Mouse (Mus musculus): ENCODE results near the gene Xdh. TPM values are rescaled to one million over a fixed set of nuclear protein-coding genes. Genes with fewer than 3 reads are reported as not detected.

Gene Xdh
- polyA plus RNA-seq, 1 experiment from 2014 or later, result 0.39 TPM

DNA sequence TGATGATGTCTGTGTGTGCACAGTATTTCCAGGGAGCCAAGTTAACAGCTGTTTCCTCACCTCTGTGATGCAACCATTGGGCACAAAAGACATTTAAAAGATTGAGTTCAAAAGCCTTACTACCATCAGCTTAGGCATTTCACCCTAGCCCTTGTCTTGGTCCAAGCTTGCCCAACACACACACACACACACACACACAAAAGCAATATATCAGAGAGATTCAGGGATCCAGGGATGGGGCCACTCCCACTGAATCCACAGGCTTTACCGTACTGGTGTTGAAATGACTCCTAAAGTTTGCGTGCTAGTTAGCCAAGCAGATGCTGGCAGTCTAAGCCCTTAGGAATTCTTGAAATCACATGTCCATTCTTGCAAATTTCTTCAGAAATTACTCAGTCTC lies 1.2 kb downstream of the Xdh start:
- no peaks in the 10 kb centered on the region for H3K4me1 ChIP-seq (ENCODE audit: control insufficient read depth, insufficient read depth, low read length)
- 74% methylated on average over 2 of the region's 2 CpGs for WGBS (ENCODE audit: insufficient replicate concordance)

DNA sequence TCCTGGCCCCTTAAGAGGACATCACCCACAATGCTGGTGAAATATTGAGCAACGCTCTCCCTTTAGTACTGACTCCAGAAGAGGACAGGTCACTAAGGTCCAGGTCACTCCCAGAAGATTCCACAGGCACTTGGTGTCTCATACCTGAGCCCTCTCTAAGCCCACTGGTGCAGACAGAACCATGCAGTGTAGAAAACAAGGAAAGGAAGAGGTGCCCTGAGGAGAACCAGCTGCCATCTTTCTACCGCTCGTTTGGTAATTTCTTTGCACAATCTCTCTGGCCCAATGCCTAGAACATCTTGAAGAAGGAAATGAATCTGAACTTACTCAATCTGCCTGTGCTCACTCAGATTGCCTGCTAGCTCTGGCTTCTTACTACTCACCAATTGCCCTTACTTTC lies 2.0 kb downstream of the Xdh start:
- Histone ChIP-seq H3K27ac (ENCODE audit: low read depth, low read length) (no peak overlapping the region), H3K27me3 (ENCODE audit: control insufficient read depth, insufficient read depth, low read length) (no peaks in the 10 kb centered on the region), H3K4me1 (ENCODE audit: control insufficient read depth, insufficient read depth, low read length) (no peaks in the 10 kb centered on the region), H3K4me3 (ENCODE audit: low read depth, low read length) (no peak overlapping the region), H3K9me3 (replicated peaks; ENCODE audit: control insufficient read depth, low read length) (no peaks in the 10 kb centered on the region), H3K36me3 (ENCODE audit: control insufficient read depth, insufficient read depth, low read length) (no peaks in the 10 kb centered on the region), H3K4me2 (no peak overlapping the region), H3K9ac (ENCODE audit: low read depth, low read length) (no peak overlapping the region)
- ATAC-seq (replicated peaks; ENCODE audit: insufficient number of reproducible peaks, low FRiP score, low TSS enrichment), result no peak
- WGBS (ENCODE audit: insufficient replicate concordance), result 83% methylated on average over 3 of the region's 3 CpGs

More for the DNA sequence above, 1.2 kb downstream of the Xdh start:
- Histone ChIP-seq H3K4me2 (no peak overlapping the region), H3K4me3 (ENCODE audit: low read depth, low read length) (no peak overlapping the region), H3K27ac (ENCODE audit: low read depth, low read length) (no peak overlapping the region), H3K36me3 (ENCODE audit: control insufficient read depth, insufficient read depth, low read length) (no peaks in the 10 kb centered on the region), H3K9me3 (replicated peaks; ENCODE audit: control insufficient read depth, low read length) (no peaks in the 10 kb centered on the region), H3K9ac (ENCODE audit: low read depth, low read length) (no peak overlapping the region), H3K27me3 (ENCODE audit: control insufficient read depth, insufficient read depth, low read length) (no peaks in the 10 kb centered on the region)
- ATAC-seq (replicated peaks; ENCODE audit: insufficient number of reproducible peaks, low FRiP score, low TSS enrichment), result no peak

DNA sequence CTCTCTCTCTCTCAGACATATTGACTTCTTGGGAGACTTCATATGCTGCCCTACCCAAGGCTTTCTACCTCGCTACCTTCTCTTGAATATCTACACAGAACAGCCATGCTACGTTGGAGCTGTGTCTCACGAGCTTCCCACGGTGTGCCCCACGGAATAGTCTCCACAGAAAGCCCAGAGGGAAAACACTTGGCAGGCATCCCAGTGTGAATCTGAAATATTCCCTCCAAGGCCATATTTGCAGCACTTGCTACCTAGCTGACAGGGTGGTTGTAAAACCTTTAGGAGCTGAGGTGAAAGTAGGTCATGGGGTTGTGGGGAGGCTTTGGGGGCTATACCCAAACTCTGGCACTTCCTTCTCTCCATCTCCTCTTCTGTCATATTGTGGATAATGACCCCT lies 3.1 kb downstream of the Xdh start:
- no peaks in the 10 kb centered on the region for H3K27me3 ChIP-seq (ENCODE audit: control insufficient read depth, insufficient read depth, low read length)
- H3K9ac ChIP-seq (ENCODE audit: low read depth, low read length), result no peak overlapping the region
- no peaks in the 10 kb centered on the region for H3K9me3 ChIP-seq (replicated peaks; ENCODE audit: control insufficient read depth, low read length)
- H3K4me2 ChIP-seq, result no peak overlapping the region
- H3K27ac ChIP-seq (ENCODE audit: low read depth, low read length), result no peak overlapping the region
- H3K36me3 ChIP-seq (ENCODE audit: control insufficient read depth, insufficient read depth, low read length), result no peaks in the 10 kb centered on the region
- no peaks in the 10 kb centered on the region for H3K4me1 ChIP-seq (ENCODE audit: control insufficient read depth, insufficient read depth, low read length)
- WGBS (ENCODE audit: insufficient replicate concordance), result 85% methylated on average over 5 of the region's 5 CpGs
- H3K4me3 ChIP-seq (ENCODE audit: low read depth, low read length), result no peak overlapping the region
- no peak for ATAC-seq (replicated peaks; ENCODE audit: insufficient number of reproducible peaks, low FRiP score, low TSS enrichment)

DNA sequence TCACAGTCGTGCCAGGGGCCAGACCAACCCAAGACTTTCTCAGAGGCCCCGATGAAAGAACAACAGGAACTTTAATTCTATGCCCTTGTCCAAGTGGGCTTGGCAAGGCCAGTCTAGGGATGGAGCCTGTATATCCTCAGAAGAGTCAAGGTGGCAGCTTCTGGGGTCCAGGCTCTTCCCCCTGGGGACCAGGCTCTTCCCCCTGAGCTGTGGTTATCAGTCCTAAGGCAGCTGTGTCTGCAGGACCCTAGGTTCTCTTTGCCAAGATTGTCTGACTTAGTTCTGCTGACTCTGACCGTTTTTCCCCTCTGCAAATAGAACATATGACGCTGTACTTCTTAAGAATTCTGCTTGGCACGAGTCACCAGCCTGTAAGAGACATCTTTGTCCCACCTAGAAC lies 5.3 kb downstream of the Xdh start:
- H3K36me3 ChIP-seq (ENCODE audit: control insufficient read depth, insufficient read depth, low read length), result no peaks in the 10 kb centered on the region
- no peak for ATAC-seq (replicated peaks; ENCODE audit: insufficient number of reproducible peaks, low FRiP score, low TSS enrichment)
- H3K27me3 ChIP-seq (ENCODE audit: control insufficient read depth, insufficient read depth, low read length), result no peaks in the 10 kb centered on the region
- H3K4me2 ChIP-seq, result no peak overlapping the region
- no peaks in the 10 kb centered on the region for H3K9me3 ChIP-seq (replicated peaks; ENCODE audit: control insufficient read depth, low read length)
- no peak overlapping the region for H3K27ac ChIP-seq (ENCODE audit: low read depth, low read length)
- no peaks in the 10 kb centered on the region for H3K4me1 ChIP-seq (ENCODE audit: control insufficient read depth, insufficient read depth, low read length)
- 72% methylated on average over 5 of the region's 5 CpGs for WGBS (ENCODE audit: insufficient replicate concordance)
- no peak overlapping the region for H3K9ac ChIP-seq (ENCODE audit: low read depth, low read length)
- H3K4me3 ChIP-seq (ENCODE audit: low read depth, low read length), result no peak overlapping the region

DNA sequence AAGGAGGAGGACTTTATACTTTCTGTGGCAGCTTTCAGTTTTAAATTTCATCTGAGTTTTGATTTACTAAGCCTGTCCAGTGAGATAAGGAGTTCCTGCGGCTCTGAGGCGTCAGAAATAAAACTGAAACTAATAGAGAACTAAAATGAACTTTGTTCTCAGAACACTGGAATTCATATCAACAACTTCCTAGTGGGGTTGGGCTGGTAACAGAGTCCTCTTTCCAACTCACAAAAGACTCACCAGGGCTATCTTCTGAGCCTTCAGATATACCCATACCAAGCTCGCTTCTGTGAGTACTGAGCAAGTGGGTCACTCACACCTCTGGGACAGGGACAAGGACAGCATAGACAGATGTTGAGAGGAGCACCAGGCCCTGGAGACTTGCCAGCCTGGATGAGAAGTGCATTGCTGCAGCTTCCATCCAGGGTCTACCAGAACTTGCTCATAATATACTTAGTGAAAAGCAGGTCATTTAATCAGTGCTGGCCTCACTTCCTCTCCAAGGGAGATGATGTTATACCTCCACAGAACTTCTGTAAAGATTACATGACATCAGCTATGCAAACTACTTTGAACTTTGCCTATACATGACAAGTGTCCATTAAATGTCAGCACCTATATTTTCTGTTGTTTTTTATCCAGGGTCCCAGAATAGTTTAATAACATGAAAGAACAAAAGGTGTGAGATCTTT lies 7.6 kb downstream of the Xdh start:
- H3K4me1 ChIP-seq (ENCODE audit: control insufficient read depth, insufficient read depth, low read length), result no peaks in the 10 kb centered on the region
- H3K4me2 ChIP-seq, result no peak overlapping the region
- H3K9me3 ChIP-seq (replicated peaks; ENCODE audit: control insufficient read depth, low read length), result no peaks in the 10 kb centered on the region
- H3K4me3 ChIP-seq (ENCODE audit: low read depth, low read length), result no peak overlapping the region
- H3K36me3 ChIP-seq (ENCODE audit: control insufficient read depth, insufficient read depth, low read length), result no peaks in the 10 kb centered on the region
- no peak for ATAC-seq (replicated peaks; ENCODE audit: insufficient number of reproducible peaks, low FRiP score, low TSS enrichment)
- WGBS (ENCODE audit: insufficient replicate concordance), result 59% methylated on average over 3 of the region's 3 CpGs
- H3K27me3 ChIP-seq (ENCODE audit: control insufficient read depth, insufficient read depth, low read length), result no peaks in the 10 kb centered on the region
- H3K9ac ChIP-seq (ENCODE audit: low read depth, low read length), result no peak overlapping the region
- no peak overlapping the region for H3K27ac ChIP-seq (ENCODE audit: low read depth, low read length)

DNA sequence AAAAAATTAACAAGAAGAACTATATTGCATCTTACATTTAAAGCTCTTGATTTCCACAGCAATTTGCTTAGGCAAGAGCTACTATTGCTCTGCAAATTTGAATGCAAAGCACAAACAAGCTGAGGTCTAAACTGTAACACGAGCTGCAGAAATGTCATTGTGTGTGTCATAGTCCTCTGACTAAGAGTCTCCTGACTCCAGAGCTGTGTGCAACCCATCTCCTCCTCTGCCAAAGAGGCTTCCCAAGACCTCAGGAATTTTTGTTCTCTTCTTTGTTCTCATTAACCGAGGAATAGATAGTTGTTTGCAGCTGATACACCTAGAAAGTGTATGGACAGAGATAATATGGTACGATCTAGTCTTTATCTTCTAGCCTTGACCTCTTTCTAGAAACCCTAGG lies 8.2 kb downstream of the Xdh start:
- Histone ChIP-seq H3K4me1 (ENCODE audit: control insufficient read depth, insufficient read depth, low read length) (no peaks in the 10 kb centered on the region), H3K9me3 (replicated peaks; ENCODE audit: control insufficient read depth, low read length) (no peaks in the 10 kb centered on the region), H3K4me3 (ENCODE audit: low read depth, low read length) (no peak overlapping the region), H3K27me3 (ENCODE audit: control insufficient read depth, insufficient read depth, low read length) (no peaks in the 10 kb centered on the region), H3K9ac (ENCODE audit: low read depth, low read length) (no peak overlapping the region), H3K4me2 (no peak overlapping the region), H3K27ac (ENCODE audit: low read depth, low read length) (no peak overlapping the region), H3K36me3 (ENCODE audit: control insufficient read depth, insufficient read depth, low read length) (no peaks in the 10 kb centered on the region)
- no peak for ATAC-seq (replicated peaks; ENCODE audit: insufficient number of reproducible peaks, low FRiP score, low TSS enrichment)
- WGBS (ENCODE audit: insufficient replicate concordance), result 65% methylated on average over 3 of the region's 3 CpGs

DNA sequence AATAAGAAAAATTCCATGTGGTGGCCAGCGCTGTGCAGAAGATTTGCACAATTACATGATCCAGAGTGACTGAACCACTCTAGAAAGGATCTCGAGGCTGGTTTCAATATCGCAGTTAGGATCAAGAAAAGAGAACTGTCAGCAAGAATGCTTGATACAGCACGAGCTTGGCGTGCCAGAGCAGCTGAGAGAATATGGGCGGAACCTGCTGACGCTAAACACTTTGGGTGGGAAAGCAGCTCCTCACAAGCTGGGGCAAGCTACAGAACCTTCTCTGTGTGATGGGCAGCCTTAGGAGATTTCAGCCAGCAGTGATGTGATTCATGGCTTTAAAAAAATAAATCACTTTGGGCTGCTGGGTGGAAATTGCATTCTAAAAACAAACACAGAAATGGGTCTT lies 12.9 kb downstream of the Xdh start:
- no peak overlapping the region for H3K4me3 ChIP-seq (ENCODE audit: low read depth, low read length)
- no peaks in the 10 kb centered on the region for H3K9me3 ChIP-seq (replicated peaks; ENCODE audit: control insufficient read depth, low read length)
- H3K9ac ChIP-seq (ENCODE audit: low read depth, low read length), result no peak overlapping the region
- H3K36me3 ChIP-seq (ENCODE audit: control insufficient read depth, insufficient read depth, low read length), result no peaks in the 10 kb centered on the region
- no peak overlapping the region for H3K4me2 ChIP-seq
- ATAC-seq (replicated peaks; ENCODE audit: insufficient number of reproducible peaks, low FRiP score, low TSS enrichment), result no peak
- no peaks in the 10 kb centered on the region for H3K27me3 ChIP-seq (ENCODE audit: control insufficient read depth, insufficient read depth, low read length)
- no peak overlapping the region for H3K27ac ChIP-seq (ENCODE audit: low read depth, low read length)
- no peaks in the 10 kb centered on the region for H3K4me1 ChIP-seq (ENCODE audit: control insufficient read depth, insufficient read depth, low read length)
- 75% methylated on average over 7 of the region's 7 CpGs for WGBS (ENCODE audit: insufficient replicate concordance)

DNA sequence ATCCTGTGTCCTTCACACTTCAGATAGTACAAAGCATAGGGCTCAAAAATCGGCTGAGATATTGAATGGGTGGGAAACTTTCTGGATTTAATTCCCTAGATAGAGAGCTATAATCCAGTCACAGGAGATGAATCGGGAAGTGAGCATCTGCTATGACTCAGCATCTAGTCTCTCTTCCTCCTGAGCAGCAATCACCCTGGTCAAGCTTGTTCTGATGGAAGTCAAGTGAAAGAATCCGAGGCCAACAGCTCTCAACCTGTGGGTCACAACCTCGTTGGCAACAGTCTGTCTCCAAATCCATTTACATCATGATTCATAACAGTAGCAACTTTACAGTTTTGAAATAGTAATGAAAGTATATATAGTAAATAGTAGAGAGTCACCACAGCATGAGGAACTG lies 14.8 kb downstream of the Xdh start:
- ATAC-seq (replicated peaks; ENCODE audit: insufficient number of reproducible peaks, low FRiP score, low TSS enrichment), result no peak
- H3K9me3 ChIP-seq (replicated peaks; ENCODE audit: control insufficient read depth, low read length), result no peaks in the 10 kb centered on the region
- no peaks in the 10 kb centered on the region for H3K4me1 ChIP-seq (ENCODE audit: control insufficient read depth, insufficient read depth, low read length)
- WGBS (ENCODE audit: insufficient replicate concordance), result 71% methylated on average over 4 of the region's 4 CpGs
- H3K36me3 ChIP-seq (ENCODE audit: control insufficient read depth, insufficient read depth, low read length), result no peaks in the 10 kb centered on the region
- H3K4me2 ChIP-seq, result no peak overlapping the region
- no peak overlapping the region for H3K9ac ChIP-seq (ENCODE audit: low read depth, low read length)
- no peak overlapping the region for H3K27ac ChIP-seq (ENCODE audit: low read depth, low read length)
- H3K4me3 ChIP-seq (ENCODE audit: low read depth, low read length), result no peak overlapping the region
- no peaks in the 10 kb centered on the region for H3K27me3 ChIP-seq (ENCODE audit: control insufficient read depth, insufficient read depth, low read length)

DNA sequence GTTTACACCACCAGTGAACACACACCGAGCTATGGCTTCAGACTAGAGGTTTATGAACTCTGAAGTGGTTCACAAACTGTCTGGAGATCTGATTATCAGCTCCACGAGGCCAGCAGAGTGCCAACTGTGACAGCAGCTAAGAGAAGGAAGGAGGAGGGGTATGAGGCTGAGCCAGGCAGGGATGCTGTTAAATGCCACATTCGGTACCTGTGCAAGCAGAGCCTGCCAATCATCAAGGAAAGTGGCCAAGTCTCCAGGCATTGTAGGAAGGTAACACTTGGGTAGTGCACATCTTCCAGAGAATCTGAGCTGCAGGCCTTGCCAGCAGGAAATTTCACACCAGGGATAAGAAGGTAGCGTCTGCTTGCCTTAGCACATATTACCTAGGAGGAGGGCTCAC lies 15.7 kb downstream of the Xdh start:
- WGBS (ENCODE audit: insufficient replicate concordance), result 63% methylated on average over 4 of the region's 4 CpGs

More for the DNA sequence above, 15.7 kb downstream of the Xdh start:
- no peaks in the 10 kb centered on the region for H3K9me3 ChIP-seq (replicated peaks; ENCODE audit: control insufficient read depth, low read length)
- no peaks in the 10 kb centered on the region for H3K36me3 ChIP-seq (ENCODE audit: control insufficient read depth, insufficient read depth, low read length)
- no peak overlapping the region for H3K27ac ChIP-seq (ENCODE audit: low read depth, low read length)
- no peak overlapping the region for H3K4me3 ChIP-seq (ENCODE audit: low read depth, low read length)
- H3K4me2 ChIP-seq, result no peak overlapping the region
- H3K27me3 ChIP-seq (ENCODE audit: control insufficient read depth, insufficient read depth, low read length), result no peaks in the 10 kb centered on the region
- H3K9ac ChIP-seq (ENCODE audit: low read depth, low read length), result no peak overlapping the region
- no peak for ATAC-seq (replicated peaks; ENCODE audit: insufficient number of reproducible peaks, low FRiP score, low TSS enrichment)
- H3K4me1 ChIP-seq (ENCODE audit: control insufficient read depth, insufficient read depth, low read length), result no peaks in the 10 kb centered on the region
